Mouse (Mus musculus) stomach, postnatal 0 days (tissue): ENCODE measurements around the gene Cxcr4. TPM values are rescaled to one million over a fixed set of nuclear protein-coding genes. Genes with fewer than 3 reads are reported as not detected.
A peak's percentile ranks its signal among the peaks of the same experiment; 100 is the strongest.

Source experiments
- ATAC-seq: fragments of 200-750 bp; cut with Nextera tagmentation; 2 replicates; pipeline ENCODE4 v1.8.0; 2017; ENCODE audit not compliant: low FRiP score, low TSS enrichment
- DNase-seq: peaks from one replicate; pipeline ENCODE4 v3.0.0-alpha.2; 2016; ENCODE audit warnings: low spot score
- H3K27ac ChIP-seq: fragments of 300-500 bp; sonication (generic); replicated peaks from 2 replicates; pipeline ENCODE4 v1.5.1; 2014; ENCODE audit warnings: mild to moderate bottlenecking, control low read depth
- H3K27me3 ChIP-seq: fragments of 300-500 bp; sonication (generic); 2 replicates; pipeline ENCODE4 v1.6.1; 2014; ENCODE audit warnings: low read length; ENCODE audit not compliant: control insufficient read depth, insufficient read depth
- H3K36me3 ChIP-seq: fragments of 300-500 bp; sonication (generic); 2 replicates; pipeline ENCODE4 v1.6.1; 2014; ENCODE audit warnings: low read length, mixed read lengths; ENCODE audit not compliant: control insufficient read depth, insufficient read depth
- H3K4me1 ChIP-seq: fragments of 300-500 bp; sonication (generic); replicated peaks from 2 replicates; pipeline ENCODE4 v1.6.1; 2014; ENCODE audit warnings: antibody characterized with exemption; ENCODE audit not compliant: control insufficient read depth, insufficient read depth
- H3K4me2 ChIP-seq: fragments of 300-500 bp; sonication (generic); replicated peaks from 2 replicates; pipeline ENCODE4 v1.6.1; 2014; ENCODE audit warnings: low read depth, mild to moderate bottlenecking, control low read depth, moderate library complexity
- H3K4me3 ChIP-seq: fragments of 300-500 bp; sonication (generic); 2 replicates; pipeline ENCODE4 v1.5.1; 2014; ENCODE audit warnings: low read depth, low read length, control low read depth
- H3K9ac ChIP-seq: fragments of 300-500 bp; sonication (generic); 2 replicates; pipeline ENCODE4 v1.6.1; 2014; ENCODE audit warnings: mild to moderate bottlenecking, low read length, control low read depth, mixed read lengths
- H3K9me3 ChIP-seq: fragments of 300-500 bp; sonication (generic); 2 replicates; pipeline ENCODE4 v1.6.1; 2016; ENCODE audit warnings: low read length; ENCODE audit not compliant: control insufficient read depth
- CTCF ChIP-seq: IDR thresholded peaks from 2 replicates; pipeline ENCODE4 v1.5.1; 2016; ENCODE audit warnings: antibody characterized with exemption, low read depth, mild to moderate bottlenecking, moderate library complexity
- EP300 ChIP-seq: optimal IDR thresholded peaks from 2 replicates; pipeline ENCODE3; 2016; ENCODE audit warnings: antibody characterized with exemption
- WGBS: fragments of 180-500 bp; shearing (Covaris S2); extraction: QIAGEN DNeasy Blood & Tissue Kit; methylation state at CpG from one replicate; pipeline ENCODE4 v1.1.7; 2014; 5-methylcytosine and 5-hydroxymethylcytosine counted together
- polyA plus RNA-seq: library from polyadenylated mRNA; unstranded; fragments of >200 nt; fragmentation: Nextera tagmentation; extraction: Ambion mirVana; gene quantifications from 2 replicates; pipeline ENCODE4 v1.2.1, GENCODE M21; 2015

Cxcr4 gene
- polyA plus RNA-seq, 1 experiment from 2014 or later, result 2.0 TPM

GRCm38 (mm10) chr1:128583279-128583872 lies 8.7 kb downstream of the Cxcr4 start:
- Histone ChIP-seq H3K36me3 (no peaks in the 10 kb centered on the region), H3K4me3 (no peak overlapping the region), H3K4me2 (no peak overlapping the region), H3K27me3 (no peaks in the 10 kb centered on the region), H3K27ac (no peak overlapping the region), H3K9ac (no peak overlapping the region), H3K4me1 (no peaks in the 10 kb centered on the region), H3K9me3 (no peaks in the 10 kb centered on the region)
- ATAC-seq, result peak; percentile 26; the same call in 1 of the 2 replicates
- WGBS, result 36% methylated on average over 6 of the region's 6 CpGs
- TF ChIP-seq CTCF (no peak), EP300 (no peak)
- DNase-seq, result no peak

DNA sequence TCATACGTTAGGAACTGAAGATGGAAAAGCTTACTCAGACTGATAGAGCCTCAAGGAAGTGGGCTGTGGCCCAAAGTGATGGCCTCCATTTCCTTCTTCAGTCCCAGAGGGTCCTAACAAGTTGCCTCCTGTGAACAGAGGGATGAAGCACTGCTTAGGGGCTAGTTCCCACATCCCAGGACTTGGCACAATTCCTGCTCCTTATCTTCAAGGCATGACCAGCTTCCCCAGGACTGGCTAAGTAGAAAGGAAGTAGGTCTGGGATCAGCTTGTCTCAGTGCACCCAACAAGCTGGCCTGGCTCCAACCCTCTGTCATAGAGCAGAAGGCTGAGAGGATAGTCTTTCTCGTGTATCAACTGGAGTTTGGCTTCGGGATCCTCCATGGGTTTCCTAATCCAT lies 11.8 kb downstream of the Cxcr4 start:
- Histone ChIP-seq H3K9me3 (no peaks in the 10 kb centered on the region), H3K4me3 (no peak overlapping the region), H3K4me2 (no peak overlapping the region), H3K27ac (no peak overlapping the region), H3K36me3 (no peaks in the 10 kb centered on the region), H3K27me3 (no peaks in the 10 kb centered on the region), H3K4me1 (no peaks in the 10 kb centered on the region), H3K9ac (no peak overlapping the region)
- DNase-seq (no peak), ATAC-seq (no peak)
- 67% methylated on average over 3 of the region's 3 CpGs for WGBS
- no peak for TF ChIP-seq EP300
- TF ChIP-seq CTCF, result no peak

DNA sequence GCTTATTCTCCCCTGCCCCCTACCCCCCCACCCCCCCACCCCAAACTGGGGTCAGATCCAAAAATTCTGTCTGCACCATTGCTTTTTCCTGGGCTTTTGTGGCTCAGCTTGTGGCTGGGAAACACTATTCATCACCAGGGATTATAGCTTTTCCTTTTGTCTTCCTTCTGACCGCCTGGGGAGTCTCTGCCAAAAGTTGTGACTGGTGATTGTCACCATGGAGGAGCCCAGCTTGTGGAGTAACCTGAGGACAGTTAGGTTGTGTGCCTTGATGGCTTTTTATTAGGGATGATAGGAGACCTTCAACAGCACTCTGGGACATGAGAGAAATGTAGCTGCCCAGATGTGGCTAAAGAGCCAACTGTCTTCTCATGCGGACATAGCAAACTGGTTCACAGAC lies 13.6 kb downstream of the Cxcr4 start:
- WGBS, result 60% methylated on average over 2 of the region's 2 CpGs
- Histone ChIP-seq H3K4me2 (no peak overlapping the region), H3K9ac (no peak overlapping the region), H3K9me3 (no peaks in the 10 kb centered on the region), H3K36me3 (no peaks in the 10 kb centered on the region), H3K27ac (no peak overlapping the region), H3K27me3 (no peaks in the 10 kb centered on the region), H3K4me1 (no peaks in the 10 kb centered on the region), H3K4me3 (no peak overlapping the region)
- no peak for TF ChIP-seq EP300
- no peak for TF ChIP-seq CTCF
- no peak for DNase-seq
- no peak for ATAC-seq

DNA sequence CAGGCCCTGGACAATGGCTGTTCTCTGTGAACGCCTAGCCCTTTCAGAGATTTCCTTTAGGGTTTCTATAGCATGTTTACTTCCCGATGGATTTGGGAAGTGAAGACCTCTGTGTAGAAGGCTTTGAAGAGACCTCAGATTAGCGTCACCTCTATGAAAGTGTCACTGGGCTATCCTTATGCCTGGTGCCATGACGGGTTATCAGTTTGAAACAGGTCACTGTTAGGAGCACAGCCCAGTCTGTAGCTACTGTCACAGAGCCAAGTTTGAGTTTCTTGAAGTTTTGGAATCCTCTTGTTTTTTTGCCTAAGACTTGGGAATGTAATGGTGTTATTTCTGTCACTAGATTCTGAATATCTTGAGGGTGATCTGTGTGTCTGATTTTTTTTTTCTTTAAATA lies 17.0 kb downstream of the Cxcr4 start:
- H3K27me3 ChIP-seq, result no peaks in the 10 kb centered on the region
- WGBS, result 75% methylated on average over 4 of the region's 4 CpGs
- no peak overlapping the region for H3K4me2 ChIP-seq
- H3K9me3 ChIP-seq, result no peaks in the 10 kb centered on the region
- TF ChIP-seq CTCF, result no peak
- no peak for TF ChIP-seq EP300
- no peak overlapping the region for H3K9ac ChIP-seq
- ATAC-seq (no peak), DNase-seq (no peak)
- no peaks in the 10 kb centered on the region for H3K36me3 ChIP-seq
- H3K27ac ChIP-seq, result no peak overlapping the region
- no peak overlapping the region for H3K4me3 ChIP-seq
- no peaks in the 10 kb centered on the region for H3K4me1 ChIP-seq

DNA sequence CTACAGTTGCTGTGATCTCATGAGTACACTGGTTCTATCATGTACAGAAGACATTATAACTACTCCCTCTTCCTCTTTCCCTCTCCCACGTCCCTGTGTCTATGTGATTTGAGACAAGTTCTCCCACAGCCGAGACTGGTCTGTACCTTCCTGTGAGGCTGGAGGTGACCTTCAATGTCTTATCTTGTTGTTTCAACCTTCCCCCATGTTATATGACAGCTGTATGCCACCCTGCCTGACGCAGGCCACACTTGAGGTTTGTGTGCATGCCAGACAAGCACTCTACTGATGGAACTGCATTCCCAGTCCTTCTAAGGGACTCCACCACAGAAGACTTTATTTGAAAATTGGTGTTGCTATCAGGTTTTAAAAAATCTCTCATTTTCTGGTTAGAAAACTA lies 21.1 kb downstream of the Cxcr4 start:
- no peak overlapping the region for H3K4me3 ChIP-seq
- H3K4me2 ChIP-seq, result no peak overlapping the region
- TF ChIP-seq CTCF (no peak), EP300 (no peak)
- H3K9ac ChIP-seq, result no peak overlapping the region
- 67% methylated on average over 3 of the region's 3 CpGs for WGBS
- DNase-seq (no peak), ATAC-seq (no peak)
- H3K4me1 ChIP-seq, result no peaks in the 10 kb centered on the region
- no peaks in the 10 kb centered on the region for H3K27me3 ChIP-seq
- no peaks in the 10 kb centered on the region for H3K9me3 ChIP-seq
- no peaks in the 10 kb centered on the region for H3K36me3 ChIP-seq
- no peak overlapping the region for H3K27ac ChIP-seq

DNA sequence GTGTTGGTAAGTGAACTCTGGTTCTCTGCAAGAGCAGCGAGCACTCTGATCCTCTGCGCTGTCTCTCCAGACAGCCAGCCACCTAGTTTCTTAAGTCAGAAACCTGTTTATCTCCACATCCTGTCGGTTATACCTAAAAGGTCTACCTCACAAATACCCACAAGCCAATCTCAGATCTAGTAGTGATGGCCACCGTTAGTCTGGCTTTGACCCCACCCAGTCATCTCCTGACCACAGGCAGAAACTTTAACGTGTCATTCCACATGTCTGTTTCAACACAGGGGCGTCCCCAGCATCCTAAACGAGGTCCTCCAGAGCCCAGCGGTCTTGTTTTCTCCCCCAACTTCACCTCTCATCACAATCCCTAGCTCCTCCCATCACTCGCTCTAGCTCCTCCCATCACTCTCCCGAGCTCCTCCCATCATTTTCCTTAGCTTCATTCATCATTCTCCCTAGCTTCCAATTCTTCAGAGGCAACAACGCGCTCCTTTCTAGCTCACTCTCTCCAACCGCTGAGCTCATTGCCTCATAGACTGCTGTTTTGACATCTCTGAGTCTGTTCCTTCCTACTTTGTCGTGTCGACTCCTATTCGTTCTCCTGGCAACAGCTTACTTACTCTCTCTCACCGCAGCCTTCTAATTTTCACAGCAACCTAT lies 22.0 kb downstream of the Cxcr4 start:
- Histone ChIP-seq H3K4me2 (no peak overlapping the region), H3K27me3 (no peaks in the 10 kb centered on the region), H3K4me3 (no peak overlapping the region), H3K27ac (no peak overlapping the region), H3K36me3 (no peaks in the 10 kb centered on the region), H3K9me3 (no peaks in the 10 kb centered on the region), H3K9ac (no peak overlapping the region), H3K4me1 (no peaks in the 10 kb centered on the region)
- no peak for TF ChIP-seq EP300
- no peak for TF ChIP-seq CTCF
- no peak for ATAC-seq
- WGBS, result 78% methylated on average over 17 of the region's 17 CpGs
- DNase-seq, result no peak
